Mouse (Mus musculus) erythroblast, embryonic 14.5 days (primary cell): ENCODE results near the gene Tle6.

ENCODE experiments used
- GATA1 ChIP-seq: IDR thresholded peaks from 2 replicates; pipeline ENCODE4 v1.6.1; 2012; ENCODE audit warnings: low read length, inconsistent platforms, mixed read lengths
- TAL1 ChIP-seq: IDR thresholded peaks from 3 replicates; pipeline ENCODE4 v1.6.1; 2012; ENCODE audit warnings: low read length, inconsistent platforms, mixed read lengths

DNA sequence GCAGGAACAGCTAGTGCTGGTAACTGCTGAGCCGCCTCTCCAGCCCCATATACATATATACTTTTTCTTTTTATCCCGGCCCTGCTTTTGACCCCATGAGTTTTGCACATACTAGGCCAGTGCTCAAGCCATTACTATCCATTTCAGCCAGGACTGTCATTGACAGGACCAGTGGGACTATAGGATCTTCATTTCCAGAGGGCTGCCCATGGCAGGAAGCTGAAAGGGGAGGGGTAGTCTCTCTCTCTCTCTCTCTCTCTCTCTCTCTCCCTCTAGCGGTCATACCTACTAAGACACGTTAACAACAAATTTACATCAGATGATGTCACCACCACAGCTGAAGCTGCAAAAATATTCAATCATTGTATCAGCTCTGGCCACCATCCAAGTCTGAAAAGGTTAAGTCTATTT is 1.9 kb upstream of the Tle6 start:
- no peak for TF ChIP-seq TAL1
- TF ChIP-seq GATA1, result no peak
